9 mouse cellular contexts compared by ENCODE assay signal in the genomic region with DNA sequence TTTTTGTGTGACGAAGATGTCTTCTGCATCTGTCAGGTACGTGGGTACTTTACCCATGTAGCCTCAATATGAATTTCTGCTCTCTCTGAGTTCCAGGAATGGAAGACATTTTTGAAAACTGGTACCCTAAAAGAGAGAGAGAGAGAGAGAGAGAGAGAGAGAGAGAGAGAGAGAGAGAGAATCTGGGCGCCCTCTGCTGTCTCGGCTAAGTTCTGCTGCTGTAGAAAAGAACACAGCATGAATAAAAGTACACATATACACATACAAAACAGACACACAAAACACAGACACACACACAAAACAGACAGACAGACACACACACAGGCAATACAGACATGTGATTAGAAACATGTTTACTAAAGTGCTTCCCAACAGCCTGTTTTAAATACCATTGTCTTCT. TPM values are rescaled to one million over a fixed set of nuclear protein-coding genes. Genes with fewer than 3 reads are reported as not detected.
DNase-seq lines count a peak whose midpoint lies in the region; ATAC-seq and TF ChIP-seq lines count a peak whose summit lies in the region.
"Had no signal": no experiment of that assay in that cellular context is flagged by ENCODE, and none has a peak within 500 bp of the region (broad histone marks: within the 10 kb centered on the region; RNA-seq: fewer than 3 reads in every experiment).

No protein-coding gene starts in this region.

- no peak overlapping the region for H3K4me2 ChIP-seq in midbrain, embryonic 15.5 days

- H3K4me3 ChIP-seq in heart, embryonic 10.5 days, result no peak overlapping the region
- H3K4me3 ChIP-seq in embryonic facial prominence, embryonic 10.5 days, result no peak overlapping the region
- no peak overlapping the region for H3K4me3 ChIP-seq in layer of hippocampus, adult 2 months
- no peak overlapping the region for H3K4me3 ChIP-seq in midbrain, embryonic 15.5 days

- WGBS in heart, embryonic 10.5 days, result 60% methylated on average over 4 of the region's 4 CpGs
- 54% methylated on average over 4 of the region's 4 CpGs for WGBS in embryonic facial prominence, embryonic 10.5 days
- 54% methylated on average over 4 of the region's 4 CpGs for WGBS in midbrain, embryonic 15.5 days

- no peaks in the 10 kb centered on the region for H3K9me3 ChIP-seq in heart, embryonic 10.5 days
- no peaks in the 10 kb centered on the region for H3K9me3 ChIP-seq in embryonic facial prominence, embryonic 10.5 days
- H3K9me3 ChIP-seq in midbrain, embryonic 15.5 days, result no peaks in the 10 kb centered on the region
- H3K9me3 ChIP-seq: G1E had no signal

- peak; percentile 42 to 81 for DNase-seq in heart, adult 18-20 months
- no peak for DNase-seq in heart, embryonic 10.5 days (ENCODE audit: low spot score)
- DNase-seq in thymus, postnatal 14 days, result peak; percentile 12
- DNase-seq in thymus, postnatal 10 days (ENCODE audit: low spot score in 2 of 2), result no peak
- peak; percentile 26 for DNase-seq in embryonic facial prominence, embryonic 10.5 days (ENCODE audit: low spot score)
- peak; percentile 55 to 65 for DNase-seq in layer of hippocampus, adult 2 months (ENCODE audit: low spot score in 2 of 2)
- no peak for DNase-seq in natural killer cell, adult 2 months (ENCODE audit: low spot score in 2 of 2)

- H3K9ac ChIP-seq in midbrain, embryonic 15.5 days, result no peak overlapping the region

- no peaks in the 10 kb centered on the region; the same call in 1 of the 2 replicates for H3K4me1 ChIP-seq in heart, embryonic 10.5 days
- 0 out of 2 replicates have a peak, but pooled peaks cover 5% of the 10 kb centered on the region for H3K4me1 ChIP-seq in embryonic facial prominence, embryonic 10.5 days
- H3K4me1 ChIP-seq in midbrain, embryonic 15.5 days, result no peaks in the 10 kb centered on the region

- peaks cover 26% of the 10 kb centered on the region for H3K36me3 ChIP-seq in heart, embryonic 10.5 days
- peaks cover 30% of the 10 kb centered on the region for H3K36me3 ChIP-seq in embryonic facial prominence, embryonic 10.5 days (replicated peaks)
- H3K36me3 ChIP-seq in midbrain, embryonic 15.5 days (replicated peaks), result peaks cover 21% of the 10 kb centered on the region

- peak; percentile 82 for TF ChIP-seq CTCF in layer of hippocampus, adult 2 months (conservative IDR thresholded peaks at IDR 0.05)

- no peak overlapping the region for H3K27ac ChIP-seq in heart, embryonic 10.5 days
- no peak overlapping the region for H3K27ac ChIP-seq in embryonic facial prominence, embryonic 10.5 days (replicated peaks)
- peak overlapping the region; percentile 33; the same call in 1 of the 2 replicates for H3K27ac ChIP-seq in layer of hippocampus, adult 2 months
- no peak overlapping the region for H3K27ac ChIP-seq in midbrain, embryonic 15.5 days

- no peaks in the 10 kb centered on the region for H3K27me3 ChIP-seq in heart, embryonic 10.5 days (ENCODE audit: insufficient read depth, poor library complexity, severe bottlenecking)
- H3K27me3 ChIP-seq in embryonic facial prominence, embryonic 10.5 days (replicated peaks; ENCODE audit: low read depth, poor library complexity, severe bottlenecking), result no peaks in the 10 kb centered on the region
- H3K27me3 ChIP-seq in midbrain, embryonic 15.5 days (replicated peaks), result no peaks in the 10 kb centered on the region

- ATAC-seq in midbrain, embryonic 15.5 days (replicated peaks), result peak; percentile 42; the same call in 1 of the 2 replicates

RNA-seq across cellular contexts. Expression of gene Ptcd2, which starts 27.4 kb away (rescaled TPM):
- total RNA-seq in heart, adult 18-20 months (2021), result 10 to 100 TPM; 55.4 to 60.7 TPM
- polyA plus RNA-seq in heart, embryonic 10.5 days (2016; fragmentation: Nextera tagmentation; extraction: Ambion mirVana), result 57.9 and 60.2 TPM in 2 replicates
- 52.9 and 55.0 TPM in 2 replicates for polyA plus RNA-seq in embryonic facial prominence, embryonic 10.5 days (2016; fragmentation: Nextera tagmentation; extraction: Ambion mirVana)
- 10 to 100 TPM; 28.8 to 30.5 TPM for total RNA-seq in layer of hippocampus, adult 2 months (2021)
- 51.2 and 53.2 TPM in 2 replicates for polyA plus RNA-seq in midbrain, embryonic 15.5 days (2015; fragmentation: Nextera tagmentation; extraction: Ambion mirVana)

RNA-seq across cellular contexts. Expression of gene Mrps27, which starts 27.5 kb away (rescaled TPM):
- total RNA-seq in heart, adult 18-20 months (2021), result 10 to 100 TPM; 49.5 to 50.0 TPM
- 93.6 and 96.0 TPM in 2 replicates for polyA plus RNA-seq in heart, embryonic 10.5 days (2016; fragmentation: Nextera tagmentation; extraction: Ambion mirVana)
- 82.8 and 88.2 TPM in 2 replicates for polyA plus RNA-seq in embryonic facial prominence, embryonic 10.5 days (2016; fragmentation: Nextera tagmentation; extraction: Ambion mirVana)
- 10 to 100 TPM; 23.2 to 26.3 TPM for total RNA-seq in layer of hippocampus, adult 2 months (2021)
- polyA plus RNA-seq in midbrain, embryonic 15.5 days (2015; fragmentation: Nextera tagmentation; extraction: Ambion mirVana), result 38.9 and 41.6 TPM in 2 replicates

Comparison
In these comparisons a context has a peak if more than half of its experiments do, and no peak if none do; other contexts are left out.
1. DNase-seq: peak in heart, adult 18-20 months (2 of 2), thymus, postnatal 14 days (single experiment), embryonic facial prominence, embryonic 10.5 days (single experiment) and layer of hippocampus, adult 2 months (2 of 2); none in heart, embryonic 10.5 days (single experiment), thymus, postnatal 10 days (0 of 2) and natural killer cell, adult 2 months (0 of 2).